26 mouse cellular contexts compared by ENCODE assay signal in the genomic region with DNA sequence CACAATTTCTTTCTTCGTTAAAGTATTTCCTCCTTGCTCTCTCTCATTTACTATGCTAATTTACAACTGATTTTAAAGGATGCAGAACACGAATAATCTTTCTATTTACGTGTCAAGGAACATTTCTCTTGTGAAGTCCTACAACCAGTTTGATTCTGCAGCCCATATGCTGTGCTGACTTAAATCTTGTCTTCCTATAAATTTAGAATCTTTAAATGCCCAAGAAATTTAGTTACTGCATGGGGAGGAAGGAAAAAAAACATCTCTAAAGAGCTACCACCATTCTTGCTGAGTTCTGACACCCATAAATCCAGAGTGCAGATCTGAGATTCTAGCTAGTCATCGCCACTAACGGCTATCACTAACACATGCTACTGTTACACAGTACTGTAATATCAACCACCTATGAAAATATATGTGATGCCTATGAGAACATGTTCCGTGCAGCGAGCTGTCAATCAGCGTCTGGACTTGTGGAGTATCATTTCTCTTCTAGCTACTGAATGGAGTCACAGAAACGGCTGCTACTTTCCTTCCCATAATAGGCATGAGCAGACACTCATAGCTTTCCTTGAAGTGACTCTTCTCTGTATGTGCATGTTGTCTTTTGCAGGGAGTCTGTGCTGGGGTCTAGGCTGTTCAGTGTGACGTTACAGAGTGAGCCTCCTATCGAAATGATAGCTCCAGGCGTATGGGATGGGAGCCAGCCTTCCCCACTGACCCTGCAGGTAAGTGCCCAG.
DNase-seq lines count a peak whose midpoint lies in the region; ATAC-seq and TF ChIP-seq lines count a peak whose summit lies in the region.
"Had no signal": no experiment of that assay in that cellular context is flagged by ENCODE, and none has a peak within 500 bp of the region (broad histone marks: within the 10 kb centered on the region; RNA-seq: fewer than 3 reads in every experiment).

No protein-coding gene starts in this region.

- ATAC-seq in forebrain, postnatal 0 days, result peak; percentile 59
- no peak for ATAC-seq in forebrain, embryonic 16.5 days
- no peak for ATAC-seq in intestine, postnatal 0 days
- ATAC-seq: activated CD4-positive, CD25-positive, alpha-beta regulatory T cell, adult 4 months; forebrain, embryonic 13.5 days; hindbrain, postnatal 0 days; inflammation-experienced regulatory T-cells, adult 6 months; intestine, embryonic 16.5 days had no signal

- intact Hi-C loops in left cerebral cortex, adult 2 months (cut with DNase I), result no loop called here
- intact Hi-C loops in left cerebral cortex, postnatal 36 days (cut with DNase I), result no loop called here

- H3K4me3 ChIP-seq in forebrain, postnatal 0 days (ENCODE audit: low read depth, low read length), result no peak overlapping the region
- H3K4me3 ChIP-seq in forebrain, embryonic 16.5 days (replicated peaks; ENCODE audit: low read length), result no peak overlapping the region
- no peak overlapping the region for H3K4me3 ChIP-seq in left cerebral cortex, adult 2 months
- no peak overlapping the region for H3K4me3 ChIP-seq in intestine, postnatal 0 days (ENCODE audit: low read depth, low read length)
- H3K4me3 ChIP-seq: forebrain, embryonic 10.5 days; forebrain, embryonic 13.5 days; gastrocnemius, adult 2 months; heart, embryonic 12.5 days; heart, embryonic 15.5 days had no signal

- H3K4me1 ChIP-seq in forebrain, postnatal 0 days (ENCODE audit: insufficient read depth), result no peaks in the 10 kb centered on the region
- H3K4me1 ChIP-seq in forebrain, embryonic 16.5 days (replicated peaks; ENCODE audit: control insufficient read depth, insufficient read depth, low read length), result no peaks in the 10 kb centered on the region
- H3K4me1 ChIP-seq in intestine, postnatal 0 days (replicated peaks; ENCODE audit: control insufficient read depth, insufficient read depth, low read length), result no peaks in the 10 kb centered on the region
- H3K4me1 ChIP-seq: forebrain, embryonic 10.5 days; heart, embryonic 12.5 days; heart, embryonic 15.5 days had no signal

- WGBS in forebrain, postnatal 0 days, result 66% methylated on average over 12 of the region's 12 CpGs
- WGBS in forebrain, embryonic 16.5 days, result 79% methylated on average over 12 of the region's 12 CpGs
- WGBS in intestine, postnatal 0 days, result 89% methylated on average over 12 of the region's 12 CpGs

- DNase-seq in forebrain, postnatal 0 days, result peak; percentile 22
- DNase-seq in left cerebral cortex, adult 2 months (ENCODE audit: extremely low spot score in 1 of 2, low spot score in 2 of 2), result no peak
- no peak for DNase-seq in left cerebral cortex, postnatal 36 days (ENCODE audit: low spot score in 2 of 2)
- DNase-seq in skeletal muscle tissue, adult 2 months (ENCODE audit: low read depth, low spot score), result peak; percentile 16
- DNase-seq: adrenal gland, adult 8-10 months; adrenal gland, postnatal 25 days; cerebellum, adult 11 months; cerebellum, adult 2 months; cerebellum, adult 9-11 months; cerebellum, postnatal 25 days; gastrocnemius, adult 2 months; gastrocnemius, postnatal 14 days; heart, adult 18-20 months; heart, postnatal 10 days; heart, postnatal 4 days had no signal

- H3K4me2 ChIP-seq in forebrain, postnatal 0 days (ENCODE audit: low read depth), result no peak overlapping the region
- no peak overlapping the region for H3K4me2 ChIP-seq in forebrain, embryonic 16.5 days (ENCODE audit: low read length)
- H3K4me2 ChIP-seq in intestine, postnatal 0 days (replicated peaks; ENCODE audit: low read depth), result no peak overlapping the region
- H3K4me2 ChIP-seq: forebrain, embryonic 13.5 days; heart, embryonic 12.5 days; heart, embryonic 15.5 days; hindbrain, embryonic 14.5 days had no signal

- no peak for TF ChIP-seq CTCF in forebrain, postnatal 0 days (IDR thresholded peaks at IDR 0.05; ENCODE audit: low read depth)
- no peak for TF ChIP-seq CTCF in left cerebral cortex, adult 2 months (IDR thresholded peaks at IDR 0.05)
- TF ChIP-seq CTCF in intestine, postnatal 0 days (IDR thresholded peaks at IDR 0.05; ENCODE audit: low read depth), result no peak

- no peaks in the 10 kb centered on the region for H3K9me3 ChIP-seq in forebrain, postnatal 0 days (ENCODE audit: low read length)
- H3K9me3 ChIP-seq in forebrain, embryonic 16.5 days (ENCODE audit: control insufficient read depth, low read length), result no peaks in the 10 kb centered on the region
- no peaks in the 10 kb centered on the region for H3K9me3 ChIP-seq in intestine, postnatal 0 days (ENCODE audit: control insufficient read depth)
- H3K9me3 ChIP-seq: forebrain, embryonic 10.5 days; heart, embryonic 12.5 days; heart, embryonic 15.5 days had no signal

- no peaks in the 10 kb centered on the region for H3K36me3 ChIP-seq in forebrain, postnatal 0 days (ENCODE audit: insufficient read depth)
- no peaks in the 10 kb centered on the region for H3K36me3 ChIP-seq in forebrain, embryonic 16.5 days (ENCODE audit: control insufficient read depth, insufficient read depth)
- H3K36me3 ChIP-seq in intestine, postnatal 0 days (ENCODE audit: control insufficient read depth, insufficient read depth), result no peaks in the 10 kb centered on the region
- H3K36me3 ChIP-seq: forebrain, embryonic 10.5 days; heart, embryonic 12.5 days; heart, embryonic 15.5 days had no signal

- H3K27me3 ChIP-seq in forebrain, postnatal 0 days (ENCODE audit: insufficient read depth, low read length), result no peaks in the 10 kb centered on the region
- H3K27me3 ChIP-seq in forebrain, embryonic 16.5 days (replicated peaks; ENCODE audit: control insufficient read depth, insufficient read depth, low read length), result no peaks in the 10 kb centered on the region
- no peaks in the 10 kb centered on the region for H3K27me3 ChIP-seq in intestine, postnatal 0 days (replicated peaks; ENCODE audit: control insufficient read depth, insufficient read depth, low read length)
- H3K27me3 ChIP-seq: forebrain, embryonic 13.5 days; heart, embryonic 12.5 days; heart, embryonic 15.5 days had no signal

- H3K27ac ChIP-seq in forebrain, postnatal 0 days (ENCODE audit: low read depth, low read length), result no peak overlapping the region
- no peak overlapping the region for H3K27ac ChIP-seq in forebrain, embryonic 16.5 days (ENCODE audit: low read length)
- H3K27ac ChIP-seq in left cerebral cortex, adult 2 months, result peak overlapping the region; percentile 75
- no peak overlapping the region for H3K27ac ChIP-seq in intestine, postnatal 0 days (ENCODE audit: low read depth, low read length)
- H3K27ac ChIP-seq: forebrain, embryonic 10.5 days; forebrain, embryonic 13.5 days; gastrocnemius, adult 2 months; heart, embryonic 15.5 days; hindbrain, embryonic 14.5 days; hindbrain, postnatal 0 days had no signal

- no peak overlapping the region for H3K9ac ChIP-seq in forebrain, postnatal 0 days
- H3K9ac ChIP-seq in forebrain, embryonic 16.5 days (replicated peaks; ENCODE audit: low read depth, low read length), result no peak overlapping the region
- H3K9ac ChIP-seq in intestine, postnatal 0 days (ENCODE audit: low read depth, low read length), result no peak overlapping the region
- H3K9ac ChIP-seq: forebrain, embryonic 13.5 days; heart, embryonic 12.5 days; heart, embryonic 15.5 days; hindbrain, embryonic 14.5 days had no signal

Comparison
In these comparisons a context has a peak if more than half of its experiments do, and no peak if none do; other contexts are left out.
1. DNase-seq: peak in forebrain, postnatal 0 days (single experiment) and skeletal muscle tissue, adult 2 months (single experiment); none in left cerebral cortex, adult 2 months (0 of 2) and left cerebral cortex, postnatal 36 days (0 of 2).